Mouse (Mus musculus): ENCODE results near the gene Jpt2. TPM values are rescaled to one million over a fixed set of nuclear protein-coding genes. Genes with fewer than 3 reads are reported as not detected.

Jpt2 gene
- 11.4 and 19.2 TPM in 2 replicates for polyA plus RNA-seq (2012; rRNA removed)

GRCm38 (mm10) chr17:24960135-24960851 is at the start of gene Jpt2:
TSS of gene Jpt2 (minus strand) at chr17:24960689.

DNA sequence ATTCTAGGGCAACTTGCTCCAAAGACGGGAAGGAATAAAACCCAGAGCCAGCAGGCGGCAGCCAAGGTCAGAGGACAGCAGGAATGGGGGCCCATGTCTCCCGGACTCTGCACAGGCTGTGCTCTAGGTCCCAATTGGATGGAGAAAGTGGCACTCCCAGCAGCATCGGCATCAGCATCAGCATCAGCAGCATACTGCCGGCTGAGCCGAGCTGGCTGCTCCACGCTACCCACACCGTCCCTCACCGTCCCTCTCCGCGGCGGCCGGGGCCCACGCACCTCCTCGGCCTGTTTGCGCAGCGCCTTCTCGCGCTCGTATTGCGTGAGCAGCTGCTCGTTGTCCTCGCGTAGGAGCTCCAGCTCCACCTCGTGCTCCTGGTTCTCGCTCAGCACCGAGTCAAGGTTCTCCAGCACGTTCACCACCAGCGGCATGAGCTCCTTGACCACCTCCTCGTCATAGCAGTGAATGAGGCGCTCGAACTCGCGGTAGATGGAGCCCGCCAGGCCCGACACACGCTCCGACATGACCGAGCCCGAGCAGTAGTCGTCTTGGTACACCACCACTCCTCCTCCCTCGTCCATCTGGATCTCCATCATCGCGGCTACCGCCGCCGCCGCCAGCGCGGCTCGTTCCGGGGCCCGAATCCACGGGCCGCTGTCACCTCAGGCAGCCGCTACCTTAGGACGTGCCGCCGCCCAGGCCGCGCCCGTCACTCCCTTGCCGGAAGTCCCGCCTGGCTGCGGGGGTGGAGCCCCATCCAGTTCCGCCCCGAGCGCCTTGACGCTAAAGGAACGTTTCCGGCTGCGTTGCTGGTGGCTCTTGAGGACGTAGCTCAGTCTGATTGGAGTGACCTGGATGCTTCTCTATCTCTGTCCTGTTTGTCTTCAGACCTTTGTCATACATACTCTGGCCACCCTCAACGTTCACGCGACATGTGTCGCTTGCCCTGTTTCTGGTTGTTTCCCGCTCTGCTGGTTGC is 23.9 kb downstream of the Jpt2 start, which contains the start of gene Mapk8ip3:
TSS of gene Mapk8ip3 (minus strand) at position 719 of the 979 bp plus-strand sequence.

DNA sequence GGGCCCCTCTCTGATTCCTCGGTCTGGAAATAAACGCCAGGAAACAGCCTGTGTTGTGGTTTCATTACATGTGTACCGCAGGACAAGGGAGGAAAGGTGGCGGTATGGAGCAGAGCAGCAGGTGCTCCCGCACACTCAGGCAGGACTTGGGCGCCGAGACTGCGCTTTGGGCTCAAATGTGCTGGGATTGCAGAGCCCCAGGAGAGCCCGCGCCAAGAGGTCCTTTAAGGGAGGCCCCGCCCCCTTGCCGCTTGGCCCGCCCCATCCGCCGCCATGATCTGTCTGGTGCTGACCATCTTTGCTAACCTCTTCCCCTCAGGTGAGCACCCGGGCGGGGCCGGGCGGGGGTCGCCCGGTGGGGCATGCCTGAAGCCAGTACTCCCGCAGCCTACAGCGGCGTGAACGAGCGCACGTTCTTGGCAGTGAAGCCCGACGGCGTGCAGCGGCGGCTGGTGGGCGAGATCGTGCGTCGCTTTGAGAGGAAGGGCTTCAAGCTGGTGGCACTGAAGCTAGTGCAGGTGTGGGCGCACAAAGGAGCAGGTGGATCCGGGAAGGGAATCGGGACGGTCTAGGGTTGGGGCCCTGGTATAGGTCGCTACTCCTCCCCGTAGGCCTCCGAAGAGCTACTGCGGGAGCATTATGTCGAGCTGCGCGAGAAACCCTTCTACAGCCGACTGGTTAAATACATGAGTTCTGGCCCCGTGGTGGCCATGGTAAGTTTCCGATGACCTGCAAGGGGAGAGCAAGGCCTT is 64.1 kb downstream of the Jpt2 start, which contains the start of gene Nme3:
TSS of gene Nme3 (plus strand) at position 260 of the 752 bp plus-strand sequence.

GRCm38 (mm10) chr17:24894995-24895547 is 65.4 kb downstream of the Jpt2 start, which contains the start of the genes Eme2 and Mrps34:
TSS of gene Eme2 (minus strand) at chr17:24895087.
TSS of gene Mrps34 (plus strand) at chr17:24895116.

Other genes with a start within 250 kb of the Jpt2 start
- gene Rnf151, start 242.6 kb downstream of the Jpt2 start, polyA plus RNA-seq (2012; rRNA removed): not detected in 2 replicates
- 3,267 and 3,407 TPM in 2 replicates for gene Rps2, start 242.6 kb downstream of the Jpt2 start, polyA plus RNA-seq (2012; rRNA removed)
- gene Ndufb10, start 236.2 kb downstream of the Jpt2 start, polyA plus RNA-seq (2012; rRNA removed): 285 and 351 TPM in 2 replicates
- 0.10 and 0.13 TPM in 2 replicates for gene Rpl3l, start 232.9 kb downstream of the Jpt2 start, polyA plus RNA-seq (2012; rRNA removed)
- 91.4 and 133 TPM in 2 replicates for gene Msrb1, start 224.0 kb downstream of the Jpt2 start, polyA plus RNA-seq (2012; rRNA removed)
- 0.24 and 0.30 TPM in 2 replicates for gene Hs3st6, start 207.7 kb downstream of the Jpt2 start, polyA plus RNA-seq (2012; rRNA removed)
- not detected in 2 replicates for gene Meiob, start 156.4 kb downstream of the Jpt2 start, polyA plus RNA-seq (2012; rRNA removed)
- gene Hagh, start 120.5 kb downstream of the Jpt2 start, polyA plus RNA-seq (2012; rRNA removed): 165 and 180 TPM in 2 replicates
- gene Fahd1, start 110.3 kb downstream of the Jpt2 start, polyA plus RNA-seq (2012; rRNA removed): 34.9 and 43.1 TPM in 2 replicates
- 4.1 and 4.8 TPM in 2 replicates for gene Igfals, start 94.7 kb downstream of the Jpt2 start, polyA plus RNA-seq (2012; rRNA removed)
- gene Nubp2, start 74.3 kb downstream of the Jpt2 start, polyA plus RNA-seq (2012; rRNA removed): 28.4 and 29.3 TPM in 2 replicates
- 112 and 128 TPM in 2 replicates for gene Spsb3, start 74.0 kb downstream of the Jpt2 start, polyA plus RNA-seq (2012; rRNA removed)
- gene Eme2, start 65.6 kb downstream of the Jpt2 start, polyA plus RNA-seq (2012; rRNA removed): 40.2 and 43.2 TPM in 2 replicates
- 233 and 246 TPM in 2 replicates for gene Mrps34, start 65.6 kb downstream of the Jpt2 start, polyA plus RNA-seq (2012; rRNA removed)
- 66.8 and 90.4 TPM in 2 replicates for gene Nme3, start 64.2 kb downstream of the Jpt2 start, polyA plus RNA-seq (2012; rRNA removed)
- 75.9 and 79.6 TPM in 2 replicates for gene Mapk8ip3, start 23.7 kb downstream of the Jpt2 start, polyA plus RNA-seq (2012; rRNA removed)
- 13.7 and 13.8 TPM in 2 replicates for gene Cramp1l, start 55.1 kb upstream of the Jpt2 start, polyA plus RNA-seq (2012; rRNA removed)
- gene Ift140, start 55.4 kb upstream of the Jpt2 start, polyA plus RNA-seq (2012; rRNA removed): 9.6 and 10.6 TPM in 2 replicates
- 22.1 and 24.6 TPM in 2 replicates for gene Tmem204, start 122.9 kb upstream of the Jpt2 start, polyA plus RNA-seq (2012; rRNA removed)
- gene Telo2, start 155.3 kb upstream of the Jpt2 start, polyA plus RNA-seq (2012; rRNA removed): 14.7 and 16.1 TPM in 2 replicates
- 0.13 and 0.14 TPM in 2 replicates for gene Ptx4, start 160.1 kb upstream of the Jpt2 start, polyA plus RNA-seq (2012; rRNA removed)
- 24.7 and 25.7 TPM in 2 replicates for gene Clcn7, start 172.7 kb upstream of the Jpt2 start, polyA plus RNA-seq (2012; rRNA removed)
- gene Ccdc154, start 201.8 kb upstream of the Jpt2 start, polyA plus RNA-seq (2012; rRNA removed): not detected in 2 replicates
- 0.30 TPM in 1 of 2 replicates, not detected in the other for gene Gm38655, start 214.8 kb upstream of the Jpt2 start, polyA plus RNA-seq (2012; rRNA removed)
- 13.6 and 15.0 TPM in 2 replicates for gene BC003965, start 223.9 kb upstream of the Jpt2 start, polyA plus RNA-seq (2012; rRNA removed)
- 11.5 and 12.7 TPM in 2 replicates for gene Unkl, start 227.7 kb upstream of the Jpt2 start, polyA plus RNA-seq (2012; rRNA removed)

All from colon, adult 2 months (tissue).